Mouse (Mus musculus) liver, adult 2 months (tissue): ENCODE measurements around the gene Rhog.

Experiments used
- CTCF ChIP-seq: fragments of 200-500 bp; IDR thresholded peaks from 2 replicates; pipeline ENCODE4 v1.5.1; 2011; ENCODE audit warnings: low read depth, low read length, control low read depth
- POLR2A ChIP-seq: fragments of 200-500 bp; IDR thresholded peaks from 2 replicates; pipeline ENCODE4 v1.6.1; 2011; ENCODE audit warnings: low read length, control low read depth; ENCODE audit not compliant: insufficient read depth; ENCODE audit errors: extremely low read depth

DNA sequence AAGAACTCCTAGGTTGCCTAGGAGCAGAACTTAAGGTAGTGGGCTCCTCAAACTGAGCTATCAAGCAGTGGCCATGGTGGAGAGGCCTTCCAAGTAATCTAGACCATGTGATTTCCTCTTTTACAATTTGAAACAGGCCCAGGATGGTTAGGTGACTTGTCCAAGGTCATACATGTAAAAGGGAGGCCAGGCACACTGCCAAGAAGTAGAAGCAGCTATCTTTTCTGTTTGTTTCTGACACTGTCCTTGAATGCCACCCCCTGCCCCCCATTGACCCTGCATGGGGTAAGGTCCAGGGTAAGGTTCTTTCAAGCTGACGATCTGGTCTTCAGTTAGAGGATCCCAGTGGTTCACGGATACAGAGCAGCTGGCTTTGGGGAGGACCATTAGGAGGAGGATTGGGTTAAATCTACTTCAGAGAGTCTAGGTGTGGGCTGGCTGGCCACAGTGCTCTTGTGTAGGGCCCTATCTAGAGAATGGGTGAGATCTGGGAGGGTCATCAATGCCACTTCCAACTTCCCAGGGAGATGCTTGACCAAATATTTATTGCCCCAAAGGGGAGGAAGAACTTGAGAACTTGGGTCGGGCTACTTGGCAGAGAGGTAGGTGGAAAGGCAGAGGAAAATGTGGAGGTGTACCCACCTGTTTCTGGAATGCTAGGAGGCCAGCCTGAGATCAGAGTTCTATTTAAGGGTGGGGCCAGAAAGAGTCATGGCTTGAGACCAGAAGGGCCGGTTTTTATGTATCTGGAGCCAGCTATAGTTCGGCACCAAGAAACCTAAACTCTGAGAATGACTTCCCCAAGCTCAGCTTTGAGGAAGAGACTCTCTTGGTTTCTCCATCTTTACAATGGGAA lies 31.7 kb downstream of the Rhog start:
- TF ChIP-seq POLR2A: no peak
- TF ChIP-seq CTCF: no peak
